Mouse (Mus musculus): Measurements from ENCODE around the gene Asic2. TPM values are rescaled to one million over a fixed set of nuclear protein-coding genes. Genes with fewer than 3 reads are reported as not detected.
A peak's percentile ranks its signal among the peaks of the same experiment; 100 is the strongest.

Gene Asic2
- polyA plus RNA-seq, 1 experiment from 2014 or later, result 12.4 TPM

DNA sequence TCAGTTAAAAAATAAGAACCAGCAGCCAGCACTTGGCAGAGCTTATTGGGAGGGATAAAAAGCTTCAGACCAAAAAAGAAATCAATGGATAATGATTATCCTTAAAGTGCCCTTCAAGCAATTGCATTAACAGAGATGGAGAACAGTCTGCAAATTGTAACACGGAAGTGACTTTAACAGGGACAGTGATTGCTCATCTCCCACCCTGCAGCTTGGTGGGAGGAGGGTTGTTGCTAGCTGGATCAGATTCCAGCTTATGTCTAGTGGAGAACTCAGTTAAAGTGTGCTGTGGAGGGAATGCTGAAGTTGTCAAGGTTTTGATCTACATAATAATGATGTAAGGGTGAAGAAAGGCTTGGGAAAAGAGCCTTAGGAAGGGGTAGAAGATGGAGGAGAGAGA is 471.8 kb downstream of the Asic2 start:
- Histone ChIP-seq H3K36me3 (replicated peaks; ENCODE audit: control insufficient read depth, insufficient read depth) (no peaks in the 10 kb centered on the region), H3K4me2 (replicated peaks) (no peak overlapping the region), H3K4me1 (replicated peaks; ENCODE audit: control insufficient read depth, insufficient read depth, low read length) (peaks cover 15% of the 10 kb centered on the region), H3K9ac (no peak overlapping the region), H3K27ac (no peak overlapping the region), H3K4me3 (replicated peaks; ENCODE audit: low read length) (no peak overlapping the region), H3K9me3 (ENCODE audit: control insufficient read depth, low read length) (no peaks in the 10 kb centered on the region), H3K27me3 (ENCODE audit: control insufficient read depth, insufficient read depth, low read length) (no peaks in the 10 kb centered on the region)
- DNase-seq (ENCODE audit: low spot score) (no peak), ATAC-seq (ENCODE audit: low FRiP score) (no peak)
- WGBS, result 53% methylated on average over 1 of the region's 1 CpGs

- Histone ChIP-seq H3K36me3 (replicated peaks; ENCODE audit: control insufficient read depth, insufficient read depth) (no peaks in the 10 kb centered on the region), H3K4me1 (replicated peaks; ENCODE audit: control insufficient read depth, insufficient read depth, low read length) (no peaks in the 10 kb centered on the region; the same call in 1 of the 2 replicates), H3K4me2 (replicated peaks) (no peak overlapping the region), H3K27me3 (ENCODE audit: control insufficient read depth, insufficient read depth, low read length) (no peaks in the 10 kb centered on the region), H3K4me3 (replicated peaks; ENCODE audit: low read length) (no peak overlapping the region), H3K27ac (no peak overlapping the region), H3K9ac (no peak overlapping the region), H3K9me3 (ENCODE audit: control insufficient read depth, low read length) (no peaks in the 10 kb centered on the region)
- DNase-seq (ENCODE audit: low spot score), result no peak
- 85% methylated on average over 5 of the region's 5 CpGs for whole genome bisulfite sequencing
- no peak for ATAC-seq (ENCODE audit: low FRiP score)
Observed at GRCm38 (mm10) chr11:81492351-81492750, 475.9 kb downstream of the Asic2 start.

DNA sequence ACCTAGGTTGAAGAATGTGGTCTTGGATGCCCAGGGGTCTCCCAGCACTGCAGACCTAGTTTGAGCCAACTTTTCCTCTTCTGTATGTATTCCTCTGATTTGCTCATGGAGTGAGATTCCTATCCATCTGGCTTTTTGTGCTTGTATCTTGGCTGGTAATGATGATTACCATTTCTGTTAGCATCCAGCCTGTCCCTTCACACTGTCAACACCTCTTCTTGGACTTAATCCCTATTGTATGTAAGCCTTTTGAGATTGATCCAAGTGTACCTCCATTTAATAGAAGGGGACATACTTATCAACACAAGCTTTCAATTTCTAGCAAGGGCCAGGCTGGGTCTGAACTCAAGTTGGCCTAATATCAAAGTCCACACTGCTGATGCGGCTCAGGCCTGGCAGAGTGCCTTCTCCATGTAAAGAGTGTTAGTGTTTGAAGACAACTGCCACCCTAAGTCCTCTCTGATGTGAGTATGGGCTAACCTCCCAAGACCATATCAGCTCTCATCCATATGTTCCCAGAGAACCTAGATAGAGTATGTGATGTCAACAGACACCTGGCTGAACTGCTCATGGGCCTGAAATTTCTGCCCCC is 479.0 kb downstream of the Asic2 start:
- no peak overlapping the region for H3K27ac ChIP-seq
- no peak for ATAC-seq (ENCODE audit: low FRiP score)
- no peaks in the 10 kb centered on the region for H3K36me3 ChIP-seq (replicated peaks; ENCODE audit: control insufficient read depth, insufficient read depth)
- H3K27me3 ChIP-seq (ENCODE audit: control insufficient read depth, insufficient read depth, low read length), result no peaks in the 10 kb centered on the region
- WGBS, result 97% methylated on average over 1 of the region's 1 CpGs
- no peak overlapping the region for H3K4me3 ChIP-seq (replicated peaks; ENCODE audit: low read length)
- H3K9me3 ChIP-seq (ENCODE audit: control insufficient read depth, low read length), result no peaks in the 10 kb centered on the region
- H3K4me1 ChIP-seq (replicated peaks; ENCODE audit: control insufficient read depth, insufficient read depth, low read length), result no peaks in the 10 kb centered on the region
- no peak for DNase-seq (ENCODE audit: low spot score)
- H3K4me2 ChIP-seq (replicated peaks), result no peak overlapping the region
- H3K9ac ChIP-seq, result no peak overlapping the region

GRCm38 (mm10) chr11:81488681-81489080 is 479.6 kb downstream of the Asic2 start:
- Histone ChIP-seq H3K4me2 (replicated peaks) (no peak overlapping the region), H3K27ac (no peak overlapping the region), H3K4me1 (replicated peaks; ENCODE audit: control insufficient read depth, insufficient read depth, low read length) (no peaks in the 10 kb centered on the region), H3K4me3 (replicated peaks; ENCODE audit: low read length) (no peak overlapping the region), H3K27me3 (ENCODE audit: control insufficient read depth, insufficient read depth, low read length) (no peaks in the 10 kb centered on the region), H3K9me3 (ENCODE audit: control insufficient read depth, low read length) (no peaks in the 10 kb centered on the region), H3K36me3 (replicated peaks; ENCODE audit: control insufficient read depth, insufficient read depth) (no peaks in the 10 kb centered on the region), H3K9ac (no peak overlapping the region)
- no peak for DNase-seq (ENCODE audit: low spot score)
- no peak for ATAC-seq (ENCODE audit: low FRiP score)
- WGBS, result 84% methylated on average over 5 of the region's 5 CpGs

DNA sequence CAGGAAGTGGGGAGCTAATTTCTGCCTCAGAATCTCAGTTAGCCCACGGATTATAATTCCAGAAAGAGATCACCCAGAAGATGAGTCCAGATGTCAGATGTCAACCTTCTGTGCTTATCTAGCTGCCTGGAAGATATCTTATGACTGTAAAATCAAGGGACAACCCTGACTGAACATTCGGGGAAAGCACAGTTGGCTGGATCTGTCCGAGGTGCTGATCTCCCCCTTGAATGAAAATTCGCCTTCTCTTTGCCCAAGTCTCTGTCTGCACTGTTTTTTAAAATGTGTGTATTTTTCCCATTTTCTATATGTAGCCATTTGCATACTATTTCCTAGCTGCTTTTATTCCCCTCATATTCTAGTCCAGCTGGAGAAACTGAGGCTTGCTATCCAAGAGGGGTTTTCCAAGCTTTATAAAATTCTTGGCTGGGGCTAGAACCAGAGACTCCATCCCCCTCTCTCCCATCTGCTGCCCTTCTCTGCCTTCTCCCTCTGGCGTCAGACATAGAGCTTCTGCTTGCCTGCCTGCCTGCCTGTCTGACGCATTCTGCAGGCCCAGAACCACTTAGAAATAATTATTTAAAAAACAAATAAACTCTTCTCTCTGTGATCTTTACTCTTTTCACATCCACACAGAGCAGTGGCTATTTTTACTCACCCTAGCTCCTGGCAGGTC is 481.9 kb downstream of the Asic2 start:
- no peak overlapping the region for H3K9ac ChIP-seq
- H3K36me3 ChIP-seq (replicated peaks; ENCODE audit: control insufficient read depth, insufficient read depth), result no peaks in the 10 kb centered on the region
- H3K4me2 ChIP-seq (replicated peaks), result no peak overlapping the region
- DNase-seq (ENCODE audit: low spot score) (no peak), ATAC-seq (ENCODE audit: low FRiP score) (no peak)
- no peak overlapping the region for H3K27ac ChIP-seq
- no peaks in the 10 kb centered on the region for H3K4me1 ChIP-seq (replicated peaks; ENCODE audit: control insufficient read depth, insufficient read depth, low read length)
- no peaks in the 10 kb centered on the region for H3K27me3 ChIP-seq (ENCODE audit: control insufficient read depth, insufficient read depth, low read length)
- H3K9me3 ChIP-seq (ENCODE audit: control insufficient read depth, low read length), result no peaks in the 10 kb centered on the region
- H3K4me3 ChIP-seq (replicated peaks; ENCODE audit: low read length), result no peak overlapping the region
- 22% methylated on average over 6 of the region's 6 CpGs for WGBS

DNA sequence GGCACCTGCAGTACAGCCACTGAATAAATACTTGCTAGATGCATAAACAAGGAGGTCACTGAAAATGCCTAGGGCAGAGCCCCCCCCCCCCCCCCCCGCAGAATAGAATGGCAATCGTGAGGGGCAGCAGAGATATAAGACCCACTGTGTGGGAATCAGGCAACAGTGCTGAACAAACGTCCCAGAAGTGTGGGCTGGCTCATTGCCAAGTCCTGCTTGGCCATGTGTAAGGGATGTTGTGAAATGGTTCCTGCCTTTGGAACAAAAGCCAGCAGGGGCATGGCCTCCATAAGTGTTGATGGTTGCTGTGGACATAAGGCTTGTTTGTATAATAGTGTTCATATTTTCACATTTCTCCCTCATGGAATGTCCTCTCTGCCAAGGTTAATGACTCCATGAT is 487.1 kb downstream of the Asic2 start:
- ATAC-seq (ENCODE audit: low FRiP score), result no peak
- no peak for DNase-seq (ENCODE audit: low spot score)
- H3K4me1 ChIP-seq (replicated peaks; ENCODE audit: control insufficient read depth, insufficient read depth, low read length), result no peaks in the 10 kb centered on the region
- H3K4me2 ChIP-seq (replicated peaks), result no peak overlapping the region
- H3K9me3 ChIP-seq (ENCODE audit: control insufficient read depth, low read length), result no peaks in the 10 kb centered on the region
- H3K4me3 ChIP-seq (replicated peaks; ENCODE audit: low read length), result no peak overlapping the region
- H3K27me3 ChIP-seq (ENCODE audit: control insufficient read depth, insufficient read depth, low read length), result no peaks in the 10 kb centered on the region
- H3K27ac ChIP-seq, result no peak overlapping the region
- H3K9ac ChIP-seq, result no peak overlapping the region
- 21% methylated on average over 2 of the region's 3 CpGs for WGBS
- no peaks in the 10 kb centered on the region for H3K36me3 ChIP-seq (replicated peaks; ENCODE audit: control insufficient read depth, insufficient read depth)

GRCm38 (mm10) chr11:81476231-81476630 is 492.0 kb downstream of the Asic2 start:
- no peak overlapping the region for H3K9ac ChIP-seq
- H3K4me2 ChIP-seq (replicated peaks), result no peak overlapping the region
- DNase-seq (ENCODE audit: low spot score) (no peak), ATAC-seq (ENCODE audit: low FRiP score) (no peak)
- no peaks in the 10 kb centered on the region for H3K27me3 ChIP-seq (ENCODE audit: control insufficient read depth, insufficient read depth, low read length)
- no peaks in the 10 kb centered on the region for H3K4me1 ChIP-seq (replicated peaks; ENCODE audit: control insufficient read depth, insufficient read depth, low read length)
- H3K36me3 ChIP-seq (replicated peaks; ENCODE audit: control insufficient read depth, insufficient read depth), result no peaks in the 10 kb centered on the region
- no peak overlapping the region for H3K4me3 ChIP-seq (replicated peaks; ENCODE audit: low read length)
- H3K9me3 ChIP-seq (ENCODE audit: control insufficient read depth, low read length), result no peaks in the 10 kb centered on the region
- H3K27ac ChIP-seq, result no peak overlapping the region

GRCm38 (mm10) chr11:81474121-81474520 is 494.1 kb downstream of the Asic2 start:
- Histone ChIP-seq H3K27ac (no peak overlapping the region), H3K9me3 (ENCODE audit: control insufficient read depth, low read length) (no peaks in the 10 kb centered on the region), H3K9ac (no peak overlapping the region), H3K4me1 (replicated peaks; ENCODE audit: control insufficient read depth, insufficient read depth, low read length) (no peaks in the 10 kb centered on the region), H3K36me3 (replicated peaks; ENCODE audit: control insufficient read depth, insufficient read depth) (no peaks in the 10 kb centered on the region), H3K4me3 (replicated peaks; ENCODE audit: low read length) (no peak overlapping the region), H3K27me3 (ENCODE audit: control insufficient read depth, insufficient read depth, low read length) (no peaks in the 10 kb centered on the region), H3K4me2 (replicated peaks) (no peak overlapping the region)
- WGBS, result 76% methylated on average over 2 of the region's 2 CpGs
- ATAC-seq (ENCODE audit: low FRiP score), result no peak
- no peak for DNase-seq (ENCODE audit: low spot score)

DNA sequence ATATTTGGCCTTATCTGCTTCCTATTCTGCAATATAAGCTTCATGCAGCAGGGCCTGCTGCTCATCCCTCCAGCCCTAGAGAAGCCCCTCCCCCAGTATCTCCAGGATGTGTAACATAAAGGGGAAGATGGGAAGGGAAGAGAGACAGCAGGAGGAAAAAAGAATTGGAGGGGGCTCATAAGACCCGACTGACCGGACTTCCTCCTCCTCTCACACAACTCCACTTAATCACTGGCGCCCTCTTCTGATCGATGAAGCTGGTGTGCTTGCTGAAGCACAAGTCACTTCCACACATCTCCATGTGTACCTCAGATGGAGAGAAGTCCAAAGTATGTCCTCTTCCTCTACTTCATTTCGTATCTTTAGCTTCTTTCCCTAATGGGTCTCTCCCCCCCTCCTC is 506.1 kb downstream of the Asic2 start:
- no peaks in the 10 kb centered on the region for H3K36me3 ChIP-seq (replicated peaks; ENCODE audit: control insufficient read depth, insufficient read depth)
- no peak overlapping the region for H3K9ac ChIP-seq
- WGBS, result 6% methylated on average over 3 of the region's 5 CpGs
- H3K4me3 ChIP-seq (replicated peaks; ENCODE audit: low read length), result no peak overlapping the region
- DNase-seq (ENCODE audit: low spot score) (peak; percentile 68), ATAC-seq (ENCODE audit: low FRiP score) (no peak)
- no peaks in the 10 kb centered on the region for H3K27me3 ChIP-seq (ENCODE audit: control insufficient read depth, insufficient read depth, low read length)
- no peak overlapping the region for H3K27ac ChIP-seq
- no peaks in the 10 kb centered on the region for H3K4me1 ChIP-seq (replicated peaks; ENCODE audit: control insufficient read depth, insufficient read depth, low read length)
- no peak overlapping the region for H3K4me2 ChIP-seq (replicated peaks)
- H3K9me3 ChIP-seq (ENCODE audit: control insufficient read depth, low read length), result no peaks in the 10 kb centered on the region

DNA sequence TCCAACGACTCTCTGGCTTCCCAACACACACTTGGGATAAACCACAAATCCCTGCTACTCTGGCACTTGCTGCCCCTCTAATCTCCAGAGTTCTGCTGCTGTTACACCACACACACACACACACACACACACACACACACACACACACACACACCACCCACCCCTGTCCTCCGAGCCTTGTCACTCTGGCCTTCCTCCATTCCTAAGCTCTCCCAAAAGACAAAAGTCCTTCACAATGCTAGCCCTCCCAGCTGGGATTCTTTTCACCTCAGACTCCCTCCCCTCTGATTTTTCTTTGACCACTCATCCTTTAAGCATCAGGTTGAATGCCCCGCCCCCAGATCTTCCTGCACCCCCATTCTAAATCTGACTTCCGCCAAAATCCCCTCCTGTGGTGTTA is 506.5 kb downstream of the Asic2 start:
- no peak for ATAC-seq (ENCODE audit: low FRiP score)
- no peak for DNase-seq (ENCODE audit: low spot score)
- Histone ChIP-seq H3K9me3 (ENCODE audit: control insufficient read depth, low read length) (no peaks in the 10 kb centered on the region), H3K27ac (no peak overlapping the region), H3K4me2 (replicated peaks) (no peak overlapping the region), H3K4me3 (replicated peaks; ENCODE audit: low read length) (no peak overlapping the region), H3K9ac (no peak overlapping the region), H3K4me1 (replicated peaks; ENCODE audit: control insufficient read depth, insufficient read depth, low read length) (no peaks in the 10 kb centered on the region), H3K36me3 (replicated peaks; ENCODE audit: control insufficient read depth, insufficient read depth) (no peaks in the 10 kb centered on the region), H3K27me3 (ENCODE audit: control insufficient read depth, insufficient read depth, low read length) (no peaks in the 10 kb centered on the region)
- 16% methylated on average over 4 of the region's 4 CpGs for WGBS
